Mouse (Mus musculus): ENCODE data around the gene Olfr1000. TPM values are rescaled to one million over a fixed set of nuclear protein-coding genes. Genes with fewer than 3 reads are reported as not detected.

Gene Olfr1000
- polyA plus RNA-seq (2012; ENCODE audit: low replicate concordance): not detected in 2 replicates

DNA sequence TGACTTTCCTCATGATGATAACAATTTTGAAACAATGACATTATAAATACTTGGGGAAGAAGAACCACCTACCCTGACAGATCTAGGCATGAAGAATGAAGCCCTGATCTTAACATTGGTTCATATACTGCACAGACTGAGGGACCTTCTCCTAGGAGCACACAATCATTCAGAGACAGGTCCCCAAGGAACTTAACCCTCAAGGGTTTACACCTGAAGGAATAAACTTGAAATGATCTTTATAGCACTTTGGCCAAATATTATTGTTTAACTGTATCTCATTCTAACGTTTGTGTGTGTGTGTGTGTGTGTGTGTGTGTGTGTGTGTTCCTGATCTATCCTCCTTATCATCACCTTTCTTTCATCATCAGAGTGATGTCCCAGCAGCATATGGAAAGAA is at the start of gene Olfr1000:
Gene Olfr1000 (minus strand): TSS at position 101 of the 400 bp plus-strand sequence.

DNA sequence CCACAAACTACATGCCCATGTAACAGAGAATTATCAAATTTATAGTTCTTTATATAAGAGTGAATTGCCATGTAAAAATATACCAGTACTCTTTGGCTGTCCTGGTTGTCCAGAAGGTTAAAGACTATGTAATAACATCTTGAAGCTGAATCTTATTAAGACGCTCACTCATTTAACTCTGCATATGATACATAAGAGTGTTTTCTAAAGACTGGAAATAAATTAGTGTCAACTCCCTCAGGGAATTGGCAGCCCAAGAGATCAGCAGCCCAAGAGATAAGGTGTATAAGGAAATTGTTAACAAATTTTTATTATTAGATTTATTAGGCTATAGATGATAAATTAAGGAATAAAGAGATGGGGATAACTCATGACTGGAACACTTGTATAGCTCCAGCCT is 38.9 kb upstream of the Olfr1000 start, which contains the start of gene Olfr1002:
Gene Olfr1002 (minus strand): TSS at position 101 of the 400 bp plus-strand sequence.

DNA sequence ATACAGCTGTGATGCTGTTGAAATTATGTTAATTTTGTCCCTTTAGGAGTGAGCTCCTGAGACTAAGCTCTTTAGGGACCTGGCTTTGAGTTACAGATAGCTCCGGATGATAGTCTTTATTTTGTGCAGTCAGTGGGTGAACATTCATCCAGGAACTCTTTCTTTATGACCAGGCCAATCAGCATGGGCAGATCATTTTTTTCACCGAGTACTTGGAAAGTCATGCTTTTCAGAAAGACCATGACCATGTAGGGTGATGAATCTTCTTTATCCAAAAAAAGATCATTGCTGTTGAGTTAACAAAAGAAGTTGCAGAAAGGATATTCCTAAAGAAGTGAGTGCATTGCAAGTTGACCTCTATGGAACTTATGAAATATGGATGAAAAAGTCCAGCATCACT is 23.1 kb downstream of the Olfr1000 start, which contains the start of gene Olfr998:
Gene Olfr998 (plus strand): TSS at position 301 of the 400 bp plus-strand sequence.

DNA sequence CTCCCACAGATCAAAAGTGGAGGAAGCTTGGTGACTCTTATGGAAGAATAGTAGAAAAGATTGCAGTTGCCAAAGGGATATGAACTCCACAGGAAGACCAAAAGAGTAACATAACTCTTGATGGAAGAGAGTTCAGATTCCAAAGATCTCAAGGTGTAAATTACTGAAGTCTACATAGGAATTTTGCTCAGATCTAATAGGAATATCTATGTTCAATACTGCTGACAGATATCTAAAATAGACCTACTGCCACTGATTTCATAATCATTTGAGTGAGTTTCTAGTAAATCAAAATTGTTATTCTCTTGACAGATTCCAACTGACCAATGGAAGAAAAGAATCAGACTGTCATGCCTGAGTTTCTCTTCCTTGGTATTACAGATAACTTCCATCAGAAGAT is 32.8 kb downstream of the Olfr1000 start, which contains the start of gene Olfr996:
Gene Olfr996 (plus strand): TSS at position 301 of the 400 bp plus-strand sequence.

Other genes with a start within 250 kb of the Olfr1000 start
- gene Olfr988, start 248.7 kb downstream of the Olfr1000 start, polyA plus RNA-seq (2012; ENCODE audit: low replicate concordance): not detected in 2 replicates
- not detected in 2 replicates for gene Olfr992, start 202.4 kb downstream of the Olfr1000 start, polyA plus RNA-seq (2012; ENCODE audit: low replicate concordance)
- not detected in 2 replicates for gene Olfr993, start 197.0 kb downstream of the Olfr1000 start, polyA plus RNA-seq (2012; ENCODE audit: low replicate concordance)
- not detected in 2 replicates for gene Olfr994, start 175.5 kb downstream of the Olfr1000 start, polyA plus RNA-seq (2012; ENCODE audit: low replicate concordance)
- not detected in 2 replicates for gene Olfr995, start 168.3 kb downstream of the Olfr1000 start, polyA plus RNA-seq (2012; ENCODE audit: low replicate concordance)
- gene 4833423E24Rik, start 92.9 kb downstream of the Olfr1000 start, polyA plus RNA-seq (2012; ENCODE audit: low replicate concordance): not detected in 2 replicates
- gene Olfr996, start 32.7 kb downstream of the Olfr1000 start, polyA plus RNA-seq (2012; ENCODE audit: low replicate concordance): not detected in 2 replicates
- gene Olfr998, start 23.0 kb downstream of the Olfr1000 start, polyA plus RNA-seq (2012; ENCODE audit: low replicate concordance): not detected in 2 replicates
- not detected in 2 replicates for gene Olfr1002, start 38.8 kb upstream of the Olfr1000 start, polyA plus RNA-seq (2012; ENCODE audit: low replicate concordance)
- not detected in 2 replicates for gene Olfr154, start 52.6 kb upstream of the Olfr1000 start, polyA plus RNA-seq (2012; ENCODE audit: low replicate concordance)
- gene Olfr1006, start 66.9 kb upstream of the Olfr1000 start, polyA plus RNA-seq (2012; ENCODE audit: low replicate concordance): not detected in 2 replicates
- not detected in 2 replicates for gene Olfr1008, start 77.5 kb upstream of the Olfr1000 start, polyA plus RNA-seq (2012; ENCODE audit: low replicate concordance)
- gene Olfr1009, start 103.5 kb upstream of the Olfr1000 start, polyA plus RNA-seq (2012; ENCODE audit: low replicate concordance): 0.12 TPM in 1 of 2 replicates, not detected in the other
- gene Olfr1012, start 150.9 kb upstream of the Olfr1000 start, polyA plus RNA-seq (2012; ENCODE audit: low replicate concordance): not detected in 2 replicates
- not detected in 2 replicates for gene Olfr1013, start 155.2 kb upstream of the Olfr1000 start, polyA plus RNA-seq (2012; ENCODE audit: low replicate concordance)
- not detected in 2 replicates for gene Olfr1014, start 160.8 kb upstream of the Olfr1000 start, polyA plus RNA-seq (2012; ENCODE audit: low replicate concordance)
- gene Olfr1015, start 170.1 kb upstream of the Olfr1000 start, polyA plus RNA-seq (2012; ENCODE audit: low replicate concordance): not detected in 2 replicates
- gene Olfr1016, start 190.6 kb upstream of the Olfr1000 start, polyA plus RNA-seq (2012; ENCODE audit: low replicate concordance): not detected in 2 replicates
- gene Olfr1018, start 206.6 kb upstream of the Olfr1000 start, polyA plus RNA-seq (2012; ENCODE audit: low replicate concordance): not detected in 2 replicates
- gene Olfr1019, start 233.6 kb upstream of the Olfr1000 start, polyA plus RNA-seq (2012; ENCODE audit: low replicate concordance): not detected in 2 replicates
- gene Olfr1020, start 235.1 kb upstream of the Olfr1000 start, polyA plus RNA-seq (2012; ENCODE audit: low replicate concordance): not detected in 2 replicates

Measured in leukemia stem cell, adult 10-12 weeks (primary cell).